Mouse (Mus musculus): Measurements from ENCODE around the gene Il2rg. TPM values are rescaled to one million over a fixed set of nuclear protein-coding genes. Genes with fewer than 3 reads are reported as not detected.

Il2rg gene
- polyA plus RNA-seq, 1 experiment, result 2.0 TPM

DNA sequence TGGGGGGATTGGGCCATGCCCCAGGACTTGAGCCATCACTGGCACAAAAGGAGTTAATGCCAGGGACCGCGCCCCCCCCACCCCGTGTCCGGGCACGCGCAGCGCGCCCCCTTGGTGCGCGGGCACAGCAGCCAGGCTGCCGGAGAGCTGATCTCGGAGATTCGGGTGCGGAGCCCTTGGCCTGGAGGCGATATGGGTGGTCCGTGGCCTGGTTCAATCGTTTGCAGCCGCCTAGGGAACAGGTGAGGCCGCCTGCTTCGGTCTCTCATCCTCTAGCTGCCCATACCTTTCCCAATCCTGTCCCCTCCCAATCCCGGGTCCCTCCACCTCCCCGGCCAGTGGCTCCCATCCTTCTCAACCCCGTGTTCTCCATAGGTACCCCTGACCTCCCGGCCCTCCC, 31.0 kb upstream of the Il2rg start, which contains the start of gene Nlgn3:
Gene Nlgn3 (plus strand): TSS at position 114 of the 400 bp plus-strand sequence.
- no peaks in the 10 kb centered on the region for H3K27me3 ChIP-seq (ENCODE audit: control insufficient read depth, insufficient read depth, low read length)
- peak within 1 kb of the TSS; percentile 86 for H3K27ac ChIP-seq (ENCODE audit: insufficient read depth, low read length)
- peak within 1 kb of the TSS; percentile 94 for H3K4me3 ChIP-seq (replicated peaks; ENCODE audit: insufficient read depth, low read depth, low read length)
- peaks cover 7% of the 10 kb centered on the region; the same call in 1 of the 2 replicates for H3K4me1 ChIP-seq (ENCODE audit: control insufficient read depth, insufficient read depth, low read length)
- TF ChIP-seq CTCF (IDR thresholded peaks at IDR 0.05; ENCODE audit: borderline replicate concordance, insufficient read depth, low read depth, low read length) (no peak), POLR2A (IDR thresholded peaks at IDR 0.05; ENCODE audit: borderline replicate concordance, insufficient read depth, low read length) (peak; percentile 56; the same call in 1 of the 2 replicates)
- DNase-seq, result peak; percentile 65 to 71
- 7% methylated on average over 21 of the region's 24 CpGs for WGBS

- no peak for DNase-seq
- TF ChIP-seq POLR2A (IDR thresholded peaks at IDR 0.05; ENCODE audit: borderline replicate concordance, insufficient read depth, low read length), result no peak
- no peak for TF ChIP-seq CTCF (IDR thresholded peaks at IDR 0.05; ENCODE audit: borderline replicate concordance, insufficient read depth, low read depth, low read length)
- WGBS, result 83% methylated on average over 10 of the region's 10 CpGs
- no peaks in the 10 kb centered on the region for H3K27me3 ChIP-seq (ENCODE audit: control insufficient read depth, insufficient read depth, low read length)
- H3K27ac ChIP-seq (ENCODE audit: insufficient read depth, low read length), result no peak overlapping the region
- no peaks in the 10 kb centered on the region for H3K4me1 ChIP-seq (ENCODE audit: control insufficient read depth, insufficient read depth, low read length)
- no peak overlapping the region for H3K4me3 ChIP-seq (replicated peaks; ENCODE audit: insufficient read depth, low read depth, low read length)
Measured at GRCm38 (mm10) chrX:101290111-101290510, 22.1 kb upstream of the Il2rg start.

DNA sequence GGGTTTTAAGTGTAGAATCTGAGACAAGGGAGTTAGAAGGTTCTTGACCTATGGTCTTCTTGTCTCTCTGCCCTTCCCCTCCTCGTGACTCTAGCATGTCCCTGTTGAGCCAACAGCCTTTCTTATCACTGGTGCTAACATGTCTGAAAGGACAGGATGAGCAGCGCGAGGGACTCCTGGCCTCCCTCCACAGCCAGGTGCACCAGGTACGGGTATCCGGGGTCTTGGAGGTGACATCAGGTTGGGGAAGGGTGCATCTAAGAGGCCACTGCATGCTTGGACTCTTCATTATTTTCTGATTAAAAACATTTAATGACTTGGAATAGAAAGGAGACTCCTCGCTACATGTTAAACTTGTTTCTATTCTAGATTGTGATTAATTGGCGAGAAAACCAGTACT, 21.0 kb upstream of the Il2rg start:
- WGBS, result 95% methylated on average over 7 of the region's 7 CpGs
- H3K4me3 ChIP-seq (replicated peaks; ENCODE audit: insufficient read depth, low read depth, low read length), result no peak overlapping the region
- no peak for TF ChIP-seq CTCF (IDR thresholded peaks at IDR 0.05; ENCODE audit: borderline replicate concordance, insufficient read depth, low read depth, low read length)

DNA sequence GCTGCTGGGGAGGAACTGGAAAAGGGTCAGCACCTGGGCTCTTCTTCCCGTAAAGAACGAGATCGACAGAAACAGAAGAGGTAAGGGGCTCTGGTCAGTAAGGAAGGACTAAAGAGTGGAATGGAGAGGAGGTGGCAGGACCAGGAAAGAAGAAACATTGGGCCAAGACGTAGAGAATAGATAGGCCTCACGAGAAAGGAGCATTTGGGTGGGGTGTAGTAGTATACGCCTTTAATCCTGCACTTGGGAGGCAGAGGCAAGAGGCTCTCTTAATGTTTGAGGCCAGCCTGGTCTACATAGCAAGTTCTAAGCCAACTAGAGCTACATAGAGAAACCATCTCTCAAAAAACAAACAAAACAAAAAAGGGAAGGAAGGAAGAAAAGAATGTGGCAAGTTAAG, 20.4 kb upstream of the Il2rg start:
- H3K4me3 ChIP-seq (replicated peaks; ENCODE audit: insufficient read depth, low read depth, low read length), result no peak overlapping the region
- H3K4me1 ChIP-seq (ENCODE audit: control insufficient read depth, insufficient read depth, low read length), result no peaks in the 10 kb centered on the region
- no peaks in the 10 kb centered on the region for H3K27me3 ChIP-seq (ENCODE audit: control insufficient read depth, insufficient read depth, low read length)
- TF ChIP-seq CTCF (IDR thresholded peaks at IDR 0.05; ENCODE audit: borderline replicate concordance, insufficient read depth, low read depth, low read length) (no peak), POLR2A (IDR thresholded peaks at IDR 0.05; ENCODE audit: borderline replicate concordance, insufficient read depth, low read length) (no peak)
- 93% methylated on average over 6 of the region's 6 CpGs for WGBS
- H3K27ac ChIP-seq (ENCODE audit: insufficient read depth, low read length), result no peak overlapping the region
- DNase-seq, result no peak

More for the DNA sequence above, 21.0 kb upstream of the Il2rg start:
- Histone ChIP-seq H3K27ac (ENCODE audit: insufficient read depth, low read length) (no peak overlapping the region), H3K27me3 (ENCODE audit: control insufficient read depth, insufficient read depth, low read length) (no peaks in the 10 kb centered on the region), H3K4me1 (ENCODE audit: control insufficient read depth, insufficient read depth, low read length) (no peaks in the 10 kb centered on the region)
- DNase-seq, result no peak

DNA sequence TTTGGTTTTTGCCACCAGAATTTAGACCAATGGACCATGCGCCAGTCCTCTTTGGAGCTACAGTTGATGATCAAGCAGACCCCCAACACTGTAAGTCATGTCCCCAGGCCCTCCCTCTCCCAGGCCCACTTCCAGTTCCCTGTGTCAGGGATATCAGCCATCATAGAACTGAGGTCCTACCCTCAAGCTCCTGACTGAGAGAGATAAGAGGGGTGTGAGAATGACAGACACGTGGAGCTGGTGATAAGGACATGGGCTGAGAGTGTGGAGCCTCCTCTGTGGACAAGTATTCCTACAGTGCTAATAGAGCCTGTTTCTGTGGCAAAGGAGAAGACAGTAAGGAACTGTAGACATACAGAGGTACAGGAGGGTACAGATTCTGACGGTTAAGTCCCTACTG, 19.5 kb upstream of the Il2rg start:
- no peaks in the 10 kb centered on the region for H3K27me3 ChIP-seq (ENCODE audit: control insufficient read depth, insufficient read depth, low read length)
- no peaks in the 10 kb centered on the region for H3K4me1 ChIP-seq (ENCODE audit: control insufficient read depth, insufficient read depth, low read length)
- H3K27ac ChIP-seq (ENCODE audit: insufficient read depth, low read length), result no peak overlapping the region
- H3K4me3 ChIP-seq (replicated peaks; ENCODE audit: insufficient read depth, low read depth, low read length), result no peak overlapping the region
- TF ChIP-seq POLR2A (IDR thresholded peaks at IDR 0.05; ENCODE audit: borderline replicate concordance, insufficient read depth, low read length) (no peak), CTCF (IDR thresholded peaks at IDR 0.05; ENCODE audit: borderline replicate concordance, insufficient read depth, low read depth, low read length) (no peak)
- no peak for DNase-seq
- WGBS, result 86% methylated on average over 3 of the region's 3 CpGs

DNA sequence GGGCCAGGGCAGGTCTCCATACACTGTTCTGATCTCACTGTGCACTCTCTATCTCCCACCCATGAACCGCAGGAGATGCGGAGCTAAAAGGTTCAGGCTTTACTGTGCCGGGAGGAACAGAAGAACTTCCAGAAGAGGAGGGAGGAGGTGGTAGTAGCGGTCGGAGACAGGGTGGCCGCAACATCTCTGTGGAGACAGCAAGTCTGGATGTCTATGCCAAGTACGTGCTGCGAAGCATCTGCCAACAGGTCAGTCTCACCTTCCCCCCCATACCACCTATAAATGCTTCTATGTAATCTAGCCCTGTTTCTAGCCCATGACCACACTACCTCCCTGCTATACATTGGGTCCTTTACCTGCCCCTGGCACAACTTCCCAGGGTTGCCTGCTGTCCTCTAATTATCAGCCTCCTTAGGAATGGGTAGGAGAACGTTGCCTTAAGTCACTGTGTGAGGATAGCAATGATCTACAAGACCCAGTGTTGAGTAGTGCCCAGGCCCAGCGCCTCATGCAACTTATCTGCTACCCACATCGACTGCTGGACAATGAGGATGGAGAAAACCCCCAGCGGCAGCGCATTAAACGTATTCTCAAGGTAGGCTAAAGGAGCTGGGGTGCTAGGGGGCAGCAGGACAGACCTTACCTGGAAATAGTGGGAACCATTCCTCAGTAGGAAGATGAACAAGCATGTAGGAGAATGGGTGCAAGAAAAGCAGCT, 18.1 kb upstream of the Il2rg start:
- DNase-seq, result no peak
- no peaks in the 10 kb centered on the region for H3K4me1 ChIP-seq (ENCODE audit: control insufficient read depth, insufficient read depth, low read length)
- no peak overlapping the region for H3K4me3 ChIP-seq (replicated peaks; ENCODE audit: insufficient read depth, low read depth, low read length)
- 89% methylated on average over 14 of the region's 14 CpGs for WGBS
- no peaks in the 10 kb centered on the region for H3K27me3 ChIP-seq (ENCODE audit: control insufficient read depth, insufficient read depth, low read length)
- TF ChIP-seq CTCF (IDR thresholded peaks at IDR 0.05; ENCODE audit: borderline replicate concordance, insufficient read depth, low read depth, low read length) (no peak), POLR2A (IDR thresholded peaks at IDR 0.05; ENCODE audit: borderline replicate concordance, insufficient read depth, low read length) (no peak)
- no peak overlapping the region for H3K27ac ChIP-seq (ENCODE audit: insufficient read depth, low read length)

DNA sequence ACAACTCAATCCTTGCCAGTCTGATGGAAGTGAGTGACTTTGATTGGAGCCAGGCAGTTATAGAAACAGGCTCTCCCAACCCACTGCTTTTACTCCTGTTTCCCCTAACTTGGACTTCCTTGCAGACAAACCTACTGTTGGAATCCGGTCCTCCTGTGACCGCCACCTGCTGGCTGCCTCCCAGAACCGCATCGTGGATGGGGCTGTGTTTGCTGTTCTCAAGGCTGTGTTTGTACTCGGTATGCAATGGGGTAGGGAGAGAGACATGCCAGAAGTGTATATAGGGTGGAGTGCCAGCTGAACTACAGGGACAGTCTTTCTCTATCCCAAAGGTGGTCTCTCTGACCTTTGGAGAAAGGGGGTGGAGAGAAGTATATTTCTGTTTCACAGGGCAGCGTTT, 17.5 kb upstream of the Il2rg start:
- no peak overlapping the region for H3K4me3 ChIP-seq (replicated peaks; ENCODE audit: insufficient read depth, low read depth, low read length)
- no peaks in the 10 kb centered on the region for H3K4me1 ChIP-seq (ENCODE audit: control insufficient read depth, insufficient read depth, low read length)
- H3K27me3 ChIP-seq (ENCODE audit: control insufficient read depth, insufficient read depth, low read length), result no peaks in the 10 kb centered on the region
- 16% methylated on average over 6 of the region's 6 CpGs for WGBS
- no peak overlapping the region for H3K27ac ChIP-seq (ENCODE audit: insufficient read depth, low read length)
- peak; percentile 75 for TF ChIP-seq CTCF (IDR thresholded peaks at IDR 0.05; ENCODE audit: borderline replicate concordance, insufficient read depth, low read depth, low read length)
- no peak for TF ChIP-seq POLR2A (IDR thresholded peaks at IDR 0.05; ENCODE audit: borderline replicate concordance, insufficient read depth, low read length)
- peak; percentile 45 to 68 for DNase-seq

GRCm38 (mm10) chrX:101282813-101283212, 14.8 kb upstream of the Il2rg start:
- WGBS, result 74% methylated on average over 6 of the region's 6 CpGs
- Histone ChIP-seq H3K4me1 (ENCODE audit: control insufficient read depth, insufficient read depth, low read length) (no peaks in the 10 kb centered on the region), H3K4me3 (replicated peaks; ENCODE audit: insufficient read depth, low read depth, low read length) (no peak overlapping the region), H3K27ac (ENCODE audit: insufficient read depth, low read length) (no peak overlapping the region), H3K27me3 (ENCODE audit: control insufficient read depth, insufficient read depth, low read length) (no peaks in the 10 kb centered on the region)
- DNase-seq, result no peak
- no peak for TF ChIP-seq POLR2A (IDR thresholded peaks at IDR 0.05; ENCODE audit: borderline replicate concordance, insufficient read depth, low read length)

All from cerebellum, adult 2 months (tissue).